Mouse (Mus musculus): ENCODE measurements around the gene Gm11492. TPM values are rescaled to one million over a fixed set of nuclear protein-coding genes. Genes with fewer than 3 reads are reported as not detected.

Gm11492 gene
- polyA plus RNA-seq, 1 experiment from 2014 or later, result not detected

DNA sequence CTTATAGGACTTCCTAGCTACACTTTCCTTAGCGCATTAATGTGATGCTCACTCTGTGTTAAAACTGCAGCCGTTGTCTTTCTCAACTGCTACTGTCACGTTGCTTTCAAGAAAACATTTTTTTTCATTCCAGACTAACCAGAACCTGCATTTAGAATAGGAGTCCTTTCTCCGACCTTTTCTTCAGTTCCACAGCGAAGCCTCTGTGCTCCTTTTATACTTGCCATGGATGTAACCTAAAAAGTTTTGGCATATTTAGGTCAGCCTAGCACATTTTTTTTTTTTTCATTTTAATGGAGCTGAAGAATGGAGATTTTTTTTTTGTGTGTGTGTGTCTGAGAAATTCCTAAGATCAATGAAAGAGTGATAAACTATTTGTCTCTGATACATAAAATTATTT, 49.1 kb downstream of the Gm11492 start:
- no peak for ATAC-seq (ENCODE audit: low FRiP score, low read depth)
- H3K27me3 ChIP-seq, result no peaks in the 10 kb centered on the region
- no peak overlapping the region for H3K4me2 ChIP-seq
- no peak overlapping the region for H3K27ac ChIP-seq (replicated peaks)
- H3K9ac ChIP-seq, result no peak overlapping the region
- H3K4me3 ChIP-seq, result no peak overlapping the region
- H3K4me1 ChIP-seq (replicated peaks), result no peaks in the 10 kb centered on the region
- no peaks in the 10 kb centered on the region for H3K9me3 ChIP-seq
- peaks cover 90% of the 10 kb centered on the region for H3K36me3 ChIP-seq
- 93% methylated on average over 5 of the region's 5 CpGs for WGBS

DNA sequence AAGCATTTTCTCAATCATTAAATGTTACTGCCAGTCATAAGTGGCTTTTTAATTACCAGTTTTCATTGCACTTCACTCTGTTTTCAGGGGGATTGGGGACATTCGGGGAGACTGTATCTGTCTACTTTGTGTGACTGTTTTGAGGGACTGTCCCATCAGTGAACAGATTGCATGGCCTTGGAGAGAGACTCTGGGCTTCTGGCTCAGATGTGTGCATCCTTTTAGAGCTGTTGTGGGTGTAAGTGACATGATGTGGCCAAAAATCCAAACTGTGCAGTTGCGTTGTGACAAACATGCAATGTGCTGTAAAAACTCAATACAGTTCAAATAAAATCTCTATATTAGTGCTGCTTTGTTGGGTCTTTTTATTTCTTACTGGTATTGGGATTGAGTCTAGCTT, 49.5 kb downstream of the Gm11492 start:
- Histone ChIP-seq H3K4me1 (replicated peaks) (no peaks in the 10 kb centered on the region), H3K9ac (no peak overlapping the region), H3K27me3 (no peaks in the 10 kb centered on the region), H3K9me3 (no peaks in the 10 kb centered on the region), H3K27ac (replicated peaks) (no peak overlapping the region), H3K4me2 (no peak overlapping the region), H3K4me3 (no peak overlapping the region), H3K36me3 (peaks cover 89% of the 10 kb centered on the region)
- ATAC-seq (ENCODE audit: low FRiP score, low read depth), result no peak
- 97% methylated on average over 2 of the region's 2 CpGs for WGBS

DNA sequence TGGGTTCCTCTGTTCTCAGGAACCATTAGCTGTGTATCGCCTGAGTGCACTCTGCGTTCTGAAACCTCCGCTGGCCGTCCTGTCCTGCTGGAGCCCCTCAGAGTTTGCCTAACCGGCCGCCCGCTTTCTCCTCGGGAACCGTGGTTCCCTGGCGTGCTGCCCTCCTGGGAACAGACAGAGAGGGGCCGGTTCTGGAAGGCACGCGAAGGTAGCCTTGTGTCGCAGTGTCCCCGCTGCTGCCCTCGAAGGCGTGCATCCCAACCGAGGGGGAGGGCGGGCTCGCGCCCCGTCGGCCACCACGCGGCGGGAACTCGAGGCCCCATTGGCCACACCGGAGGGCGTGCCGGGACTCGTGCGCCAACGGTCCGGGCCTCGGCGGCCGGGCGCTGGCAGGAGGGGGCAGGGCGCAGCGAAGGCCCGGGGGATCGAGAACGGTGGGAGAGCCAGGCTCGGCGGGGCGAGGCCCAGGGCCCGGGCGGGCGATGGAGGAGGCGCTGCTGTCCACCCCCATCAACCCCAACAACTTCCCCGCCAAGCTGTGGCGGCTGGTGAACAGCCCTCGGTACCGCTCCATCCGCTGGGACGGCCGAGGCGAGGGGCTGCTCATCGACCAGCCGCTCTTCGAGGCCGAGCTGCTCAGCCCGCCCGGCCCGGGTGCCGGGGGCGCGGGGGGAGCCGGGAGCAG, 50.5 kb downstream of the Gm11492 start, which contains the start of gene Hsf5:
TSS of gene Hsf5 (plus strand) at position 375 of the 685 bp plus-strand sequence.
- H3K9ac ChIP-seq, result no peak within 1 kb of the TSS
- no peak within 1 kb of the TSS for H3K4me2 ChIP-seq
- ATAC-seq (ENCODE audit: low FRiP score, low read depth), result no peak
- WGBS, result 88% methylated on average over 57 of the region's 69 CpGs
- H3K4me3 ChIP-seq, result no peak within 1 kb of the TSS
- peaks cover 79% of the 10 kb centered on the region for H3K36me3 ChIP-seq
- H3K9me3 ChIP-seq, result no peaks in the 10 kb centered on the region
- H3K27ac ChIP-seq (replicated peaks), result no peak within 1 kb of the TSS
- H3K4me1 ChIP-seq (replicated peaks), result no peaks in the 10 kb centered on the region
- H3K27me3 ChIP-seq, result no peaks in the 10 kb centered on the region

DNA sequence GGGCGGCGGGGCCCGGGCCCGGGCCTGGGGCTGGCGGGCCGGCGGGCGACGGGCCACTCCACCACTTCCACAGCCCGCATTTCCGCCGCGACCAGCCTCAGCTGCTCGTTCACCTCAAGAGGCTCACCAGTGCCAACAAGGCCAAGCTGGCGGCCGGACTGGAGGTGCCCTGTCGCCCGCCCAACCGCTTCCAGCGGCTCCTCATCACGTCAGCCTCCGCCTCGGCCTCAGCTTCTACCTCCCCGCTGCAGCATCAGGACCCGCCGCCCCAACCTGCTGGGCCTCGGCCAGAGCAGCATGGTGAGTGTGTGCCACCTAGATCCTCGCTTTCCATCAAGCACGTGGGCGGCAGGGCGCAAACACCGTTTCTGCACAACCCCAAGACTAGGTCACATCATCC, 51.2 kb downstream of the Gm11492 start:
- Histone ChIP-seq H3K4me2 (no peak overlapping the region), H3K4me3 (no peak overlapping the region), H3K27me3 (no peaks in the 10 kb centered on the region), H3K9me3 (no peaks in the 10 kb centered on the region), H3K4me1 (replicated peaks) (no peaks in the 10 kb centered on the region), H3K9ac (no peak overlapping the region), H3K27ac (replicated peaks) (no peak overlapping the region), H3K36me3 (peaks cover 75% of the 10 kb centered on the region)
- WGBS, result 96% methylated on average over 32 of the region's 32 CpGs
- no peak for ATAC-seq (ENCODE audit: low FRiP score, low read depth)

Other genes with a start within 250 kb of the Gm11492 start
- 26.8 and 28.6 TPM in 2 replicates for gene Ppm1e, start 207.6 kb upstream of the Gm11492 start, polyA plus RNA-seq (2015; fragmentation: Nextera tagmentation; extraction: Ambion mirVana)
- gene Rad51c, start 161.7 kb upstream of the Gm11492 start, polyA plus RNA-seq (2015; fragmentation: Nextera tagmentation; extraction: Ambion mirVana), result 4.7 and 4.9 TPM in 2 replicates
- gene Tex14, start 161.6 kb upstream of the Gm11492 start, polyA plus RNA-seq (2015; fragmentation: Nextera tagmentation; extraction: Ambion mirVana), result 1.7 and 1.9 TPM in 2 replicates
- 30.9 and 32.2 TPM in 2 replicates for gene Sept4, start 2.2 kb downstream of the Gm11492 start, polyA plus RNA-seq (2015; fragmentation: Nextera tagmentation; extraction: Ambion mirVana)
- 50.1 and 50.7 TPM in 2 replicates for gene Mtmr4, start 25.5 kb downstream of the Gm11492 start, polyA plus RNA-seq (2015; fragmentation: Nextera tagmentation; extraction: Ambion mirVana)
- 0.52 and 0.54 TPM in 2 replicates for gene Hsf5, start 50.5 kb downstream of the Gm11492 start, polyA plus RNA-seq (2015; fragmentation: Nextera tagmentation; extraction: Ambion mirVana)
- gene Rnf43, start 96.1 kb downstream of the Gm11492 start, polyA plus RNA-seq (2015; fragmentation: Nextera tagmentation; extraction: Ambion mirVana), result 0.65 and 0.75 TPM in 2 replicates
- 130 and 137 TPM in 2 replicates for gene Supt4a, start 170.9 kb downstream of the Gm11492 start, polyA plus RNA-seq (2015; fragmentation: Nextera tagmentation; extraction: Ambion mirVana)
- 43.6 and 50.4 TPM in 2 replicates for gene Tspoap1, start 193.9 kb downstream of the Gm11492 start, polyA plus RNA-seq (2015; fragmentation: Nextera tagmentation; extraction: Ambion mirVana)
- gene Mpo, start 226.9 kb downstream of the Gm11492 start, polyA plus RNA-seq (2015; fragmentation: Nextera tagmentation; extraction: Ambion mirVana), result 0.21 TPM in 2 replicates